Mouse (Mus musculus): ENCODE results near the gene Eomes. TPM values are rescaled to one million over a fixed set of nuclear protein-coding genes. Genes with fewer than 3 reads are reported as not detected.

Gene Eomes
- polyA plus RNA-seq, 1 experiment from 2014 or later = 0.14 TPM

- WGBS = 74% methylated on average over 8 of the region's 8 CpGs
- no peaks in the 10 kb centered on the region for H3K27me3 ChIP-seq
- no peak for ATAC-seq (ENCODE audit: insufficient number of reproducible peaks, low FRiP score, low TSS enrichment, low read depth)
Measured at GRCm38 (mm10) chr9:118521659-118522058, 43.6 kb downstream of the Eomes start.

GRCm38 (mm10) chr9:118523738-118524137 lies 45.7 kb downstream of the Eomes start:
- ATAC-seq (ENCODE audit: insufficient number of reproducible peaks, low FRiP score, low TSS enrichment, low read depth) = no peak
- Histone ChIP-seq H3K4me1 (peaks cover 9% of the 10 kb centered on the region; the same call in 1 of the 2 replicates), H3K36me3 (peaks cover 54% of the 10 kb centered on the region), H3K9me3 (no peaks in the 10 kb centered on the region), H3K4me2 (no peak overlapping the region), H3K27me3 (no peaks in the 10 kb centered on the region), H3K9ac (no peak overlapping the region), H3K4me3 (no peak overlapping the region), H3K27ac (no peak overlapping the region)
- 86% methylated on average over 11 of the region's 11 CpGs for WGBS

More at GRCm38 (mm10) chr9:118521659-118522058, 43.6 kb downstream of the Eomes start:
- H3K27ac ChIP-seq = no peak overlapping the region
- no peaks in the 10 kb centered on the region for H3K9me3 ChIP-seq
- H3K4me1 ChIP-seq = peaks cover 9% of the 10 kb centered on the region; the same call in 1 of the 2 replicates
- no peak overlapping the region for H3K4me2 ChIP-seq
- peaks cover 36% of the 10 kb centered on the region for H3K36me3 ChIP-seq
- no peak overlapping the region for H3K9ac ChIP-seq
- H3K4me3 ChIP-seq = no peak overlapping the region

GRCm38 (mm10) chr9:118527056-118527455 lies 49.0 kb downstream of the Eomes start:
- no peaks in the 10 kb centered on the region for H3K27me3 ChIP-seq
- H3K27ac ChIP-seq = no peak overlapping the region
- H3K4me1 ChIP-seq = no peaks in the 10 kb centered on the region
- no peak overlapping the region for H3K4me3 ChIP-seq
- H3K9me3 ChIP-seq = no peaks in the 10 kb centered on the region
- no peak overlapping the region for H3K4me2 ChIP-seq
- no peak for ATAC-seq (ENCODE audit: insufficient number of reproducible peaks, low FRiP score, low TSS enrichment, low read depth)
- H3K9ac ChIP-seq = no peak overlapping the region
- H3K36me3 ChIP-seq = peaks cover 86% of the 10 kb centered on the region
- 95% methylated on average over 18 of the region's 18 CpGs for WGBS

GRCm38 (mm10) chr9:118529783-118530182 lies 51.8 kb downstream of the Eomes start:
- Histone ChIP-seq H3K9ac (no peak overlapping the region), H3K4me3 (no peak overlapping the region), H3K4me1 (no peaks in the 10 kb centered on the region), H3K27me3 (no peaks in the 10 kb centered on the region), H3K36me3 (peaks cover 88% of the 10 kb centered on the region), H3K9me3 (no peaks in the 10 kb centered on the region), H3K27ac (no peak overlapping the region), H3K4me2 (no peak overlapping the region)
- WGBS = 83% methylated on average over 3 of the region's 3 CpGs
- ATAC-seq (ENCODE audit: insufficient number of reproducible peaks, low FRiP score, low TSS enrichment, low read depth) = no peak

- H3K27me3 ChIP-seq = no peaks in the 10 kb centered on the region
- ATAC-seq (ENCODE audit: insufficient number of reproducible peaks, low FRiP score, low TSS enrichment, low read depth) = no peak
- H3K4me2 ChIP-seq = no peak overlapping the region
- no peak overlapping the region for H3K9ac ChIP-seq
- 61% methylated on average over 6 of the region's 6 CpGs for WGBS
- no peaks in the 10 kb centered on the region for H3K4me1 ChIP-seq
- no peak overlapping the region for H3K4me3 ChIP-seq
- no peaks in the 10 kb centered on the region for H3K9me3 ChIP-seq
- H3K36me3 ChIP-seq = peaks cover 86% of the 10 kb centered on the region
- no peak overlapping the region for H3K27ac ChIP-seq
Measured at GRCm38 (mm10) chr9:118530679-118531078, 52.7 kb downstream of the Eomes start.

- Histone ChIP-seq H3K27ac (no peak overlapping the region), H3K36me3 (peaks cover 84% of the 10 kb centered on the region), H3K9me3 (no peaks in the 10 kb centered on the region), H3K4me3 (no peak overlapping the region), H3K4me1 (no peaks in the 10 kb centered on the region), H3K27me3 (no peaks in the 10 kb centered on the region), H3K9ac (no peak overlapping the region), H3K4me2 (no peak overlapping the region)
- WGBS = 83% methylated on average over 7 of the region's 7 CpGs
- ATAC-seq (ENCODE audit: insufficient number of reproducible peaks, low FRiP score, low TSS enrichment, low read depth) = no peak
Measured at GRCm38 (mm10) chr9:118532516-118533205, 54.6 kb downstream of the Eomes start.

Other genes with a start within 250 kb of the Eomes start
- 46.4 and 52.3 TPM in 2 replicates for gene Golga4, start 28.1 kb downstream of the Eomes start, polyA plus RNA-seq (2015; fragmentation: Nextera tagmentation; extraction: Ambion mirVana)
- 6.1 and 9.9 TPM in 2 replicates for gene Itga9, start 128.5 kb downstream of the Eomes start, polyA plus RNA-seq (2015; fragmentation: Nextera tagmentation; extraction: Ambion mirVana)

Data from limb, embryonic 15.5 days (tissue).